Mouse (Mus musculus) cerebellum, adult 2 months (tissue): ENCODE results near the gene Ptpn6. TPM values are rescaled to one million over a fixed set of nuclear protein-coding genes. Genes with fewer than 3 reads are reported as not detected.
A peak's percentile ranks its signal among the peaks of the same experiment; 100 is the strongest.

ENCODE experiments used
- DNase-seq, 2 experiments: peaks; one replicate each; pipeline ENCODE4 v3.0.0; 2021
- H3K27ac ChIP-seq: fragments of 200-500 bp; 2 replicates; pipeline ENCODE4 v1.5.1; 2012; ENCODE audit warnings: low read length, control low read depth, inconsistent platforms; ENCODE audit not compliant: insufficient read depth
- H3K27me3 ChIP-seq: fragments of 200-500 bp; 2 replicates; pipeline ENCODE4 v1.6.1; 2012; ENCODE audit warnings: inconsistent platforms, mild to moderate bottlenecking, low read length, moderate library complexity; ENCODE audit not compliant: control insufficient read depth, insufficient read depth
- H3K4me1 ChIP-seq: fragments of 200-500 bp; 2 replicates; pipeline ENCODE4 v1.6.1; 2011; ENCODE audit warnings: low read length; ENCODE audit not compliant: control insufficient read depth, insufficient read depth
- H3K4me3 ChIP-seq: fragments of 200-500 bp; replicated peaks from 2 replicates; pipeline ENCODE3; 2011; ENCODE audit warnings: mild to moderate bottlenecking, low read depth, low read length, control low read depth; ENCODE audit not compliant: insufficient read depth
- CTCF ChIP-seq: fragments of 200-500 bp; IDR thresholded peaks from 2 replicates; pipeline ENCODE4 v1.5.1; 2011; ENCODE audit warnings: low read depth, mild to moderate bottlenecking, control low read depth, low read length, moderate library complexity, borderline replicate concordance; ENCODE audit not compliant: insufficient read depth
- POLR2A ChIP-seq: fragments of 200-500 bp; IDR thresholded peaks from 2 replicates; pipeline ENCODE4 v1.6.1; 2011; ENCODE audit warnings: low read length, control low read depth, borderline replicate concordance; ENCODE audit not compliant: insufficient read depth
- WGBS: fragments of 180-500 bp; shearing (Covaris S2); methylation state at CpG from one replicate; pipeline ENCODE4 v1.1.7; 2018; 5-methylcytosine and 5-hydroxymethylcytosine counted together
- polyA plus RNA-seq: library from polyadenylated mRNA; depleted of rRNA; stranded (reverse); fragments of >200 nt; gene quantifications from 2 replicates; pipeline ENCODE4 v1.2.3, GENCODE M21; 2012

Ptpn6 gene
- polyA plus RNA-seq, 1 experiment, result 2.2 TPM

GRCm38 (mm10) chr6:124758849-124759232, 20.3 kb upstream of the Ptpn6 start:
- TF ChIP-seq CTCF, result no peak
- TF ChIP-seq POLR2A, result no peak
- Histone ChIP-seq H3K4me3 (no peak overlapping the region), H3K27ac (peak overlapping the region; percentile 96; the same call in 1 of the 2 replicates), H3K4me1 (peaks cover 12% of the 10 kb centered on the region), H3K27me3 (no peaks in the 10 kb centered on the region)
- peak; percentile 22 to 37 for DNase-seq
- 24% methylated on average over 2 of the region's 2 CpGs for WGBS

DNA sequence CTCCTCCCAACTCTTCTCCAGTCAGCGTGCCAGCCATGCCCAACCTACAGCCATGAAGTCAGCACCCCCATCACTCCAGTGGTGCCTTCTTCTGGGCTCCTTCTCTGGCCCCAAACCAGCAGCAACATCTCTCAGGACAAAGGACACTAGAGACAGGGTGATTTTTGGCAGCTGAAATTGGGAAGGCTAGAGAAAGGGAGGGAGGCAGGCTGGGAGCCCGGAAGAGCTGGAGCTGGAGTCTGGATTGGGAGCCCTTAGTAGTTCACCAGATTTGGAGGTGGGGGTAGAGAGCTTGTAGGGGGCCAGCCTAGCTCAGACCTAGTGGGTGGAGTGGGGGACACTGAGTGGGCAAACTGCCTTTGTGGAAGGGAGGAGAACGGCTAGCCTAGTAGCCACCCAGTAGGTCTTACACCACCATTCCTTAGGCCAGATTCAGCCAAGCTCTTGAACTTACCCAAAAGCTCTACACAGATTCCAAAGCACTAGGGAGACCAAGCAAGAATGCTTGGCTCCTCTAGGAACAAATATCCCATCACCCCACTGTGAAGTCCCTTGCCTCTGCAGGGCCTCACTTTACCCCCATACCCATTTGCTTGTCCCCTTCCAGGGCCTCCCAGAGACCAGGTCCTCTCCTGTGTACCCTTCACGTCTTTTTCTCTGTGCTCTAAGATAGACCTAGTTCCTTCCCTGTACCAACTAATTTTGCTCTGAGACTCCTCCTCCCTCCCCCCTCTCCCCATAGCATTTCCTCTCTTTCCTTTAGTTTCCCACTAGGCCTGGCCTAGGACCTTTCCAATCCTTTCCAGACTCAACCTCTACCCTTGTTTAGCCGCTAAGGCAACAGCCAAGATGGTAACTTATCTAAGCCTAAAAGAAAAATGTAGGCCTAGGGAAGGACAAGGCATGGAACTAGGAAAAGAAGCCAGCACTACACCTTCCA, 19.7 kb upstream of the Ptpn6 start:
- Histone ChIP-seq H3K27ac (peak overlapping the region; percentile 96), H3K4me1 (peaks cover 7% of the 10 kb centered on the region), H3K4me3 (peak overlapping the region; percentile 95), H3K27me3 (no peaks in the 10 kb centered on the region)
- peak; percentile 80 to 85 for DNase-seq
- 6% methylated on average over 5 of the region's 5 CpGs for WGBS
- no peak for TF ChIP-seq CTCF
- TF ChIP-seq POLR2A, result peak; percentile 32; the same call in 1 of the 2 replicates

GRCm38 (mm10) chr6:124757351-124757880, 18.9 kb upstream of the Ptpn6 start:
- Histone ChIP-seq H3K27ac (peak overlapping the region; percentile 96), H3K4me1 (peaks cover 7% of the 10 kb centered on the region), H3K4me3 (peak overlapping the region; percentile 95), H3K27me3 (no peaks in the 10 kb centered on the region)
- DNase-seq, result peak in 1 of 2 experiments; percentile 42
- WGBS, result under 1% methylated on average over 5 of the region's 5 CpGs
- TF ChIP-seq POLR2A, result no peak
- TF ChIP-seq CTCF, result no peak

GRCm38 (mm10) chr6:124756652-124757350, 18.3 kb upstream of the Ptpn6 start:
- H3K4me3 ChIP-seq, result peak overlapping the region; percentile 95
- peak overlapping the region; percentile 96 for H3K27ac ChIP-seq
- H3K4me1 ChIP-seq, result peaks cover 7% of the 10 kb centered on the region
- TF ChIP-seq POLR2A (peak; percentile 48), CTCF (no peak)
- no peaks in the 10 kb centered on the region for H3K27me3 ChIP-seq
- under 1% methylated on average over 43 of the region's 54 CpGs for WGBS
- peak; percentile 87 to 88 for DNase-seq

DNA sequence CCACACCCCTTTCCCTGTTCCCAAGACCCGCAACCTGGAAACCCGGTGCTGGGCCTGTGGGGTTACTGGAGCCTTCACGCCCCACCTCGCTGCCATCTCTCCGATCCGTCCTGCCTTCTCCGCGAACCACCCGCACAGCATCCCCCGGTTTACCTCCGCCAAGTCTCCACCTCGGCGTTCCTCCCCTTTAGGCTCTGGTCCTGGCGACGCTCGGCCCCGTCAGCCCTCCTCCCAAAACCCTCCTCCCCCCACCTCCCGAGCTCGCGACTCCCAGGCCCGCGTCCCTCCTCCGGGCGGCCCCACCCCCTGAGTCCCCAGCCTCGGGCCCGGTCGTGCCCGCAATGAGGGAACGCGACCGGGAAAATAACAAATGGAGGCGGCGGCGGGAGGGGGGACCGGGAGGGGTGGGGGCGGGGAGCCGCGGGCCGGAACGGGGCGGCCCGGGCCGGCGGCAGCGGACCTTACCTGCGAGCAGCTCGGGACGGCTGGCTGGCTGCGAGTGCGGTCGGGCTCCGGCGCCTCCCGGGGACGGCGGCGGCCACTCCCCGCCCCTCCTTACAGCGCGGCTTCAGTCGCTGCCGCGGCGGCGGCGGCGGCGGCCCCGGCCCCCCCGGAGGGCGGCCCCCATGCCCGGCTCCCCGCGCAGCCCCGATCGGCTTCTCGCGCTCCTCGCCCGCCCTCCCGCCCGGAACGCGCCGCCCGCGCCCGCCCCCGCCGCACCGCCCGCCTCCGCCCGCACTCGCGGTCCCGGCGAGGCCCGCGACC, 17.5 kb upstream of the Ptpn6 start, which contains the start of the genes Gm45234 and Atn1:
Gene Gm45234, minus strand, starts transcription at position 191 of the 765 bp plus-strand sequence.
Gene Atn1, minus strand, starts transcription at position 694 of the 765 bp plus-strand sequence.
- peak within 1 kb of the TSS; percentile 95 for H3K4me3 ChIP-seq
- H3K27me3 ChIP-seq, result no peaks in the 10 kb centered on the region
- peaks cover 7% of the 10 kb centered on the region for H3K4me1 ChIP-seq
- TF ChIP-seq POLR2A, result 0 out of 2 replicates have a peak, but pooled peaks have one; percentile 31
- no peak for TF ChIP-seq CTCF
- 2% methylated on average over 68 of the region's 100 CpGs for WGBS
- peak within 1 kb of the TSS; percentile 96 for H3K27ac ChIP-seq
- DNase-seq, result peak; percentile 78 to 81

DNA sequence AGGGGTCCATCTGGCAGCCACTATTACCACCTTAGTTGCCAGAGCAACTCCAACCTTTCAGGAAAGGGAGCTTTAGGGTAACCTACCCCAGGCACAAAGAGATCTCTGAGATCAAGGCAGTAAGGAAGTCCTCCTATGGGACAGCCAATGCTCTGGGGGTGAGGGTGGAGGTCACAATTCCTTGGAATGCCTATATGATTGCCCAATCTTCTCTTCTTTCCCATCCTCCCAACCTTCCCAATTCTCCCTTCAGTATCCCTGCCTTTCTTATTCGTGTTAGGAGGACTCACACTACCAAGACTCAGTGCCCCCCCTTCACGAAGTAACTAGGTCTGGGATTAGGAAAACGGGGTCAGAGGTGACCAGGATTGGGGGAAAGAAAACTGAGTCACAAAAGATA, 16.8 kb upstream of the Ptpn6 start:
- WGBS, result 1% methylated on average over 3 of the region's 3 CpGs
- TF ChIP-seq POLR2A (no peak), CTCF (no peak)
- H3K4me1 ChIP-seq, result peaks cover 7% of the 10 kb centered on the region
- H3K4me3 ChIP-seq, result peak overlapping the region; percentile 95
- no peak for DNase-seq
- H3K27ac ChIP-seq, result peak overlapping the region; percentile 85; the same call in 1 of the 2 replicates
- H3K27me3 ChIP-seq, result no peaks in the 10 kb centered on the region

DNA sequence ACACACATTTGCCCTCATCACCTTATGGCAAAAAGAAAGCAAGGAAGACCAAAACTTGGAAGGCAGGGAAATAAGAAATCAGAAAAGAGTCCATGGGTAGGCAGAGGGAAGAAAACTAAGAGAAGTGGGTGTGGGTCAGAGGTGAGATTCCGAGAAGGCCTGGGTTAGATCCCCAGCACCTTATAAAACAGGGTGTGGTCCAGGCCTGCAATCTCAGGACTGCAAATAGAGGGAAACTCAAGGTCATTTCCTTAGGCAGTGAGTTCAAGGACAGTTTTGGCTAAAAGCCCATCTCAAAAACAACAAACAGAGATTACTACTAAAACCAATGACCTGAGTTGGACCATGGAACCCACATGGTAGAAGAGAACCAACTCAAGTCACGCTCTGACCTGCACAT, 15.3 kb upstream of the Ptpn6 start:
- H3K27me3 ChIP-seq, result no peaks in the 10 kb centered on the region
- no peak overlapping the region for H3K4me3 ChIP-seq
- peaks cover 6% of the 10 kb centered on the region for H3K4me1 ChIP-seq
- WGBS, result 78% methylated on average over 2 of the region's 2 CpGs
- DNase-seq, result peak in 1 of 2 experiments; percentile 17
- no peak overlapping the region for H3K27ac ChIP-seq
- TF ChIP-seq POLR2A (no peak), CTCF (no peak)
